Mouse (Mus musculus): ENCODE results near the gene Scn9a.

Scn9a gene

GRCm38 (mm10) chr2:66462458-66462857 is 172.3 kb downstream of the Scn9a start:
- DNase-seq (ENCODE audit: low read depth) = no peak

GRCm38 (mm10) chr2:66440711-66441110 is 194.1 kb downstream of the Scn9a start, which contains the start of gene Scn1a:
Scn1a (minus strand) TSS chr2:66440840.
- DNase-seq (ENCODE audit: low read depth) = no peak

DNA sequence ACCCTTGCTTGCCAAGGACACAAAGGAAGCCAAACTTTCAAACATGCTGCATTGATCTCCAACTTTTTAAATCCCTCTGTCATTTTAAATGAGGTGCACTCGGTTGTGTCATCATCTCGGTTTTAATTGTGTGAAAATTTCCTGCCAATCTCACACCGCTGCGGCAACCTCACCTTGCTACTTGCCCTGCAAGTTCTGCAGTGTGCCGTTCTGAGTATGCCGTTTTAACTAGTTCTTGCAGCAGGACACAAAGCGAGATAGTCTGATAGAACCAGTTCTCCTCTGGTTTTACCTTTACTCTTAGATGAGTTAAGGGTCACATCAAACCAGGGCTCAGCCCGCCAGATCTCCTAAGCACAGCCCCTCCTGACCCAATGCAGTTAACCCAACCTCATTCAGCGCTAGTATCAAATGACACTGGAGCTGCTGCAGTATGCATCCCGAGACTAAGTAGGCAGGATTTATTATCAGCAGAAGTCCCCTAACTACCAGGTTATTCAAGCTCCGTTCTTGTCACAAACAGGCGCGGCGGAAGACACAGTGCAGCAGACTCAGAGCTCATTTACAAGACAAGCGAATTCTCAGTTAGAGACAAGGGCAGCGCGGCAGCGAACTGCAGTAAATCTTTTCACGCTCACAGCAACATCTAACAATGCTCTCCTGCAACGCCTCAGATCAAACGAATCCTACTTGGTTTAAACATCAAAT is 194.8 kb downstream of the Scn9a start:
- DNase-seq (ENCODE audit: low read depth) = no peak

DNA sequence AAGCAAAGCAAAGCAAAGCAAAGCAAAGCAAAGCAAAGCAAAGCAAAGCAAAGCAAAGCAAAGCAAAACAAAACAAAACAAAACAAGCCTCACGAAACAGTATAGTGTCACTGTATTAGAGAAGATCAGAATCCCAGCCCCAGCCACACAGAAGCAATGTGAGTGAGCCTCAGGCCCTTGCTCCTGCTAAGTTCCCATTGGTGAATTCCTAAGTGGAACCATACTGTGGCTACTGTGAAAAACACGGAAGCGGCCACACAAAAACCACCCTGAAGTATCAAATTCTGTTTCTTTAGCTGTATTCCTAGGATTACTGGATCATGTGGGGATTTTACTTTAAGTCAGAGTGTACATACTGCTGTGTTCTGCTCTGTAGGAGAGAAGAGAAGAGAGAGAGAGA is 198.5 kb downstream of the Scn9a start:
- no peak for DNase-seq (ENCODE audit: low read depth)
